Mouse (Mus musculus) neural tube, embryonic 13.5 days (tissue): Measurements from ENCODE around the gene 2210016L21Rik. TPM values are rescaled to one million over a fixed set of nuclear protein-coding genes. Genes with fewer than 3 reads are reported as not detected.

Experiments
- ATAC-seq: fragments of 200-750 bp; cut with Nextera tagmentation; 2 replicates; pipeline ENCODE4 v1.8.0; 2017; ENCODE audit warnings: low read depth, mild to moderate bottlenecking, moderate TSS enrichment, moderate library complexity
- H3K27ac ChIP-seq: fragments of 300-500 bp; sonication (generic); replicated peaks from 2 replicates; pipeline ENCODE4 v1.5.1; 2015; ENCODE audit warnings: moderate library complexity, mild to moderate bottlenecking, inconsistent platforms
- H3K27me3 ChIP-seq: fragments of 300-500 bp; sonication (generic); 2 replicates; pipeline ENCODE4 v1.6.1; 2015; ENCODE audit warnings: mild to moderate bottlenecking, inconsistent platforms
- H3K36me3 ChIP-seq: fragments of 300-500 bp; sonication (generic); 2 replicates; pipeline ENCODE4 v1.6.1; 2015; ENCODE audit warnings: mild to moderate bottlenecking, inconsistent platforms
- H3K4me1 ChIP-seq: fragments of 300-500 bp; sonication (generic); replicated peaks from 2 replicates; pipeline ENCODE4 v1.6.1; 2015; ENCODE audit warnings: inconsistent platforms
- H3K4me2 ChIP-seq: fragments of 300-500 bp; sonication (generic); 2 replicates; pipeline ENCODE4 v1.6.1; 2015; ENCODE audit warnings: inconsistent platforms, mild to moderate bottlenecking, moderate library complexity
- H3K4me3 ChIP-seq: fragments of 300-500 bp; sonication (generic); 2 replicates; pipeline ENCODE4 v1.5.1; 2015; ENCODE audit warnings: mild to moderate bottlenecking, inconsistent platforms
- H3K9ac ChIP-seq: fragments of 300-500 bp; sonication (generic); 2 replicates; pipeline ENCODE4 v1.6.1; 2015; ENCODE audit warnings: moderate library complexity, mild to moderate bottlenecking, inconsistent platforms
- H3K9me3 ChIP-seq: fragments of 300-500 bp; sonication (generic); 2 replicates; pipeline ENCODE4 v1.6.1; 2016; ENCODE audit warnings: inconsistent platforms
- WGBS: fragments of 180-500 bp; shearing (Covaris S2); methylation state at CpG from one replicate; pipeline ENCODE4 v1.1.7; 2015; 5-methylcytosine and 5-hydroxymethylcytosine counted together
- polyA plus RNA-seq: library from polyadenylated mRNA; unstranded; fragments of >200 nt; fragmentation: Nextera tagmentation; extraction: Ambion mirVana; gene quantifications from 2 replicates; pipeline ENCODE4 v1.2.1, GENCODE M21; 2015

2210016L21Rik gene
- polyA plus RNA-seq, 1 experiment from 2014 or later = 111 TPM

DNA sequence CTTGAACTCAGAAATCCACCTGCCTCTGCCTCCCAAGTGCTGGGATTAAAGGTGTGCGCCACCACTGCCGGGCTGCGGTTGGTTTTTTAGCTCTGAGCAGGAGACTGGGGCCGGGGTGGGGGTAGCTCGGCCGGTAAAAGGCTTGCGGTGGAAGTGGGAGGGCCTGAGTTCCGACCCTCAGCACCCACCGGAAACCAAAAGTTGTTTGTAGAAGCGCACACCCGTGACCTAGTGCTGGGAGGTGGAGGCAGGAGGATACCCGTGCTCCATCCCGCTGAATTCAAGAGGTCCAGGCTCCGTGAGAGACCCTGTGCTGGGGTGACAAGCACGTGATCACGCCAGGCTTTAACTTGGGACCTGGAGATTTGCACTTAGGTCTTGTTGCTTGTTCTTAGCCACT lies 54.5 kb downstream of the 2210016L21Rik start:
- H3K36me3 ChIP-seq = no peaks in the 10 kb centered on the region
- no peaks in the 10 kb centered on the region for H3K4me1 ChIP-seq
- H3K4me3 ChIP-seq = no peak overlapping the region
- ATAC-seq = no peak
- H3K27me3 ChIP-seq = no peaks in the 10 kb centered on the region
- no peak overlapping the region for H3K9ac ChIP-seq
- 84% methylated on average over 16 of the region's 16 CpGs for WGBS
- H3K9me3 ChIP-seq = no peaks in the 10 kb centered on the region
- H3K27ac ChIP-seq = no peak overlapping the region
- no peak overlapping the region for H3K4me2 ChIP-seq

- WGBS = 76% methylated on average over 6 of the region's 6 CpGs
- H3K4me2 ChIP-seq = no peak overlapping the region
- H3K36me3 ChIP-seq = no peaks in the 10 kb centered on the region
- no peaks in the 10 kb centered on the region for H3K4me1 ChIP-seq
- H3K27me3 ChIP-seq = no peaks in the 10 kb centered on the region
- H3K4me3 ChIP-seq = no peak overlapping the region
- ATAC-seq = no peak
- no peak overlapping the region for H3K9ac ChIP-seq
- no peak overlapping the region for H3K27ac ChIP-seq
- H3K9me3 ChIP-seq = no peaks in the 10 kb centered on the region
These were observed 55.4 kb downstream of the 2210016L21Rik start for GRCm38 (mm10) chr5:114997327-114997726.

Other genes starting within 250 kb of the 2210016L21Rik start
- gene Tchp, start 234.4 kb upstream of the 2210016L21Rik start, polyA plus RNA-seq = 18.3 and 19.0 TPM in 2 replicates
- 50.3 and 52.0 TPM in 2 replicates for gene Ankrd13a, start 167.5 kb upstream of the 2210016L21Rik start, polyA plus RNA-seq
- gene Git2, start 166.6 kb upstream of the 2210016L21Rik start, polyA plus RNA-seq = 47.5 and 52.1 TPM in 2 replicates
- gene 1500011B03Rik, start 118.7 kb upstream of the 2210016L21Rik start, polyA plus RNA-seq = 243 and 266 TPM in 2 replicates
- not detected in 2 replicates for gene 4930519G04Rik, start 88.5 kb upstream of the 2210016L21Rik start, polyA plus RNA-seq
- 1.3 and 1.4 TPM in 2 replicates for gene Gm9936, start 83.5 kb upstream of the 2210016L21Rik start, polyA plus RNA-seq
- gene Oasl2, start 45.2 kb upstream of the 2210016L21Rik start, polyA plus RNA-seq = 3.3 and 5.1 TPM in 2 replicates
- 0.50 and 0.66 TPM in 2 replicates for gene Oasl1, start 18.9 kb upstream of the 2210016L21Rik start, polyA plus RNA-seq
- gene Hnf1a, start 28.9 kb downstream of the 2210016L21Rik start, polyA plus RNA-seq = 0.10 TPM in 1 of 2 replicates, not detected in the other
- gene Sppl3, start 69.0 kb downstream of the 2210016L21Rik start, polyA plus RNA-seq = 15.7 and 21.3 TPM in 2 replicates
- gene Gm10401, start 156.1 kb downstream of the 2210016L21Rik start, polyA plus RNA-seq = 32.8 and 33.7 TPM in 2 replicates
- 29.1 and 30.6 TPM in 2 replicates for gene Acads, start 177.2 kb downstream of the 2210016L21Rik start, polyA plus RNA-seq
- 37.2 and 39.3 TPM in 2 replicates for gene Unc119b, start 192.8 kb downstream of the 2210016L21Rik start, polyA plus RNA-seq
- 32.1 and 33.5 TPM in 2 replicates for gene Mlec, start 216.0 kb downstream of the 2210016L21Rik start, polyA plus RNA-seq